Mouse (Mus musculus) brain, embryonic 14.5 days (tissue): ENCODE measurements around the gene Usf1.

Experiments used
- CTCF ChIP-seq: fragments of 200-500 bp; IDR thresholded peaks from 2 replicates; pipeline ENCODE4 v1.5.1; 2012; ENCODE audit warnings: inconsistent platforms, mild to moderate bottlenecking, moderate library complexity, borderline replicate concordance; ENCODE audit not compliant: insufficient read depth, insufficient read length; ENCODE audit errors: extremely low read depth
- POLR2A ChIP-seq: fragments of 200-500 bp; IDR thresholded peaks from 2 replicates; pipeline ENCODE4 v1.6.1; 2012; ENCODE audit warnings: mild to moderate bottlenecking, inconsistent platforms, borderline replicate concordance; ENCODE audit not compliant: poor library complexity, insufficient read depth, insufficient read length, severe bottlenecking; ENCODE audit errors: extremely low read depth

DNA sequence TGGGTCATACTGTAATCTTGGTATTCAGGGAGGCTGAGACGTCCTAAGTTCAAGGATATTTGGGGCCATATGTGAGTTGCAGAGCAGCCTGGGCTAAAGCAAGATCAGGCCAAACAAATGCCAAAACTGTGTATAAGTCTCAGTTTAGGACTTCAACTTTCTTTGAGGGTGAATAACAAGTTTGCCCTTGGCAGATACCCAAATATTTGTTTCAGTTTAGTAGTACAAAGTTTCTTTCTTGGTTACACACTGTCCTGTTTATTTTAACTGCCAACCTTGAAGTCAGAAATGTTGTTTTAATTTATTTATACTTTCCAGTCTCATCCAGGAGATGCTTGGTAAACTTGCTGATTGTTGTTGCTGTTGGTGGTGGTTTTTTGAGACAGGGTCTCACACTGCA lies 24.9 kb downstream of the Usf1 start:
- TF ChIP-seq POLR2A = no peak
- TF ChIP-seq CTCF = no peak
